Mouse (Mus musculus): ENCODE results near the gene Pkib.

DNA sequence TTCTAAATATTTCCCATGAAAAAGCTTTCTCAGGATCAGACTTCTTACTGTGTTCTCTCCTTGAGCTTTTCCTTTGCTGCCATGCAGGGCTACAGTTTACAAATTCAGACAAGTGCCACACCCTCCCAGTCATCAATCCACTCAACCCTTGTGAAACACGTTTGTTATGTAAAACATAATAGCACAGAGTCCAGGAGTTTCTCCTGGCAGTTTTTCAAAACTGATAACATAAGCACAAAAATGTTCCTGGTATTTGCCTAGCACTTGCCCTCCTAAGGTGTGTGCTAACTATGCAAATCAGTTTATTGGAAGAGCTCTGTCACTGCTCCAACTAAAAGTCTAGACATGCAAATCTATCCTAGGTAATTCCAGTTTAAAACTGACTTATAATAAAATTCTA lies 131.3 kb downstream of the Pkib start:
- TF ChIP-seq CTCF (IDR thresholded peaks at IDR 0.05; ENCODE audit: low read depth) (no peak), EP300 (IDR thresholded peaks at IDR 0.05; ENCODE audit: low read depth) (no peak)

Data from liver, embryonic 14.5 days (tissue).